Mouse (Mus musculus) spleen, postnatal 14 days (tissue): ENCODE results near the gene Eid3.

Experiments used
- DNase-seq, 2 experiments: peaks; one replicate each; pipeline ENCODE4 v3.0.0; 2021 to 2022; ENCODE audit warnings: low spot score in 2 of 2

Gene Eid3

DNA sequence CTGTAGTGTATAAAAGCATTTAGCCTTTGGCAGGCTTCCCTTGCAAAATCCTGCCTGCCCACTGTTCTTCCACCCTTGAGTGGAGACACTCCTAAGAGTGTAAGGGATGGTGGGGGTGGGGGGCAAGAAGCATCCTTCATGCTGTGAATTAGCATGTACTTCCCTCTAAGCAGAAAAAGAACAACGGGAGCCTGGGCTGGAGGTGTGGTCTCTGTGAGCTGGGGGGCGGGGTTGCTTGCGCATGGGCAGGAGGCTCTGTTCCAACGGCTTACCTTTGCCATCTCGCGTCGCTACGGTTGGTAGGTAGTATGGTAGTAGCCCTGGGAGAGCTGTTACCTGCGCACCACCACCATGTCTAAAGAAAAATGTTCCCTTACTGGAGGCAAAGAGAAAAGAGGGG is at the start of gene Eid3:
Gene Eid3 (plus strand): TSS at position 271 of the 400 bp plus-strand sequence.
- DNase-seq: no peak

DNA sequence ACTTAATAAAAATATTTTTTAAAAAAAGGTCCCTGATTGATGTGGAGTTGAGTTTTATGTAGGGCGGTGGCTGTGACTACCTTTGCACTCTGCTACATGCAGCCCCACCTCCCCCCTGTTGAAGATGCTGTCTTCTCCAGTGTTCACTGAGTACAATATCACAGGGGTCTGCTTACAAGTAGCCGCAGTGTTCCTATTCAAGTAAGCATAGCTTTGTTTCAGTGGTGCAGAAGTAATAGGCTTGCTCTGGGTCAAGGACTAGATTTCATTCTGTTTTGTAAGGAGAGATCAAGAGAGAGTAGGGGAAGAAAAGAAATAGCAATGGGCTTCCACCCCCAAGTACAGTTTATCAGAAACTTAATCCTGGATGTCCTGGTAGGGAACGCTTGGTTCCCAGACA is 48.9 kb upstream of the Eid3 start:
- DNase-seq: no peak

DNA sequence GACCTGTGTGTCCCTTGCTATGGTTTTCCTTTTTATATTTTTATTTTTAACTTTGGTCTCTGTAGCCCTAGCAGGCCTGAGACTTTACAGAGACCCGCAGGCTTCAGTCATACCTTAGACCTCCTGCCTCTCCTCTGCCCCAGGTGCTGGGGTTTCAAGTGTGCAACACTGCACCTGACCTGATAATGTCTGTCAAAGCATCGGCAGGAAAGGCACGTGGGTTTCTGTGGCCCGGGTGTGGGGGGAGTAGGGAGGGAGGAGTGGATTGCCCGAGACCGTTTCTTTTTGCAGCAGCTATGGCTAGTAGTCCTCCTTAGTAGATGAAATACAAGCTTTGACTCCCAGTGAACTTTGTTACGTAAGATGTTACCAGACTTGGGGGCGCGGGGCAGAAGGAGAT is 48.5 kb upstream of the Eid3 start:
- DNase-seq: no peak

DNA sequence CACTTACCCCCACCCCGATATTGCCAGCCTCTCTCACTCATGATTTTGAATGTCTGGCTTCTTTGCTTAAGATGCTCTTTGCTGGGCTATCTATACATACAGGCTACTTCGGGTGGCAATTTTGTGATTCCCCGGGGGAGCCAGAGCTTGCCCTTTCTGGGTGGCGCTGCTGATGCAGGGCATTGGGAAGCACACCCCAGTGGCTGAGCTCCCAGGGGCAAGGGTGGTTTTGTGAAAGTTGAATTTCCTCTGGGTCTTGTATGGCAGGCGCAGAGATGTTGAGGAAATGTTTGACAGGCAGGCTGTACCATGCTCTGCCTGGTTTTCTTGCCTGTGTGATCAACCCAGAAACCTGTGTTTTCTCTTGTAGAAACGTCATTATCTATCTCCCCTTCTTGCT is 47.8 kb upstream of the Eid3 start:
- DNase-seq: no peak

DNA sequence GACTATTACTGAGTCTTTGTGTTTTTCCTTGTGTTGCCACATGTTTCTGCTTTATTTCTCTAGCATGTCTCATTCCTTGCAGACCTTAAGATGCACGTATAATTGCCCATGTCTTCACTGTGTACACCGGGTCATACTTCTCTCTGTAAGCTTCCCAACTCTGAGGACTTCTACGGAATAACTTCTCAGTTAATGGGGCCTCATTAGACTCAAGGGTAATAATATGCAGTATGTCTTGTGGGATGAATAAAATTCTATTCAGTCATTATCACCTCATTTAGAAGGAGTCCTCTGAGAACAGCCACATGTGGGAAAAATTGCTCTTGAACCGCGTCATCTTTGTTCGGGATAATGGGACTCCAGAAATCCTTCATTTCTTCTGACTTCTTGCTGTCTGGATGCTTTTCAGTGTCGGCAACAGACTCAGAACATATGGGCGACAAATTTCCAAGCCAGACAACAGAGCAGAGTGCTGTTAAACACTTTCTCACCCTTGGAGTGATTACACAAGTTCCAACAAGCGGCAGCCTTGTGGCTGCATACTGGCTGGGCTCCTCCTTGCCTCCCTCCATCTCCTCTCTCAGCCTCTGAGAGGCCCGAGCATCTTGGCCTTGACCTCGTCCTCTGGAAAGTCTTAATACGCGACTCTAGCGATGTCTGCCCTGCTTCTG is 43.2 kb upstream of the Eid3 start:
- DNase-seq: no peak

DNA sequence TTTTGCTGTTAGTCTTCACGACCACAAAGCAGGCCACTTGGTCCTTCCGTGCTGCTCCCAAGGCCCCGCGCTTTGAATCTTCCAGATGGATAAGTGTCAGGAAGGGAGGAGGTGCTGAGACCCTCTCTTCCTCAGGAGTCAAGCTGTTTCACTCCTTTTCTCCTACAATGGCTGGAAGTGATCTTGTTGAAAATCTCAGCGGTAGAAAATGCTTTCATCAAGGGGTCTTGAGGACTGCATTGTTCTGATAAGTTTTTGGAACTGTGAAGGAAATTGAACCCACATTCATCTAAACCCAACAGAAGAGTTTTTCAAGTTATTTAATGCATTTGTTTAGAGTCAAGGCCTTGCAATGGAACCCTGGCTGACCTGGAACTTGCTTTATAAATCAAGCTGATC is 42.6 kb upstream of the Eid3 start:
- DNase-seq: no peak

DNA sequence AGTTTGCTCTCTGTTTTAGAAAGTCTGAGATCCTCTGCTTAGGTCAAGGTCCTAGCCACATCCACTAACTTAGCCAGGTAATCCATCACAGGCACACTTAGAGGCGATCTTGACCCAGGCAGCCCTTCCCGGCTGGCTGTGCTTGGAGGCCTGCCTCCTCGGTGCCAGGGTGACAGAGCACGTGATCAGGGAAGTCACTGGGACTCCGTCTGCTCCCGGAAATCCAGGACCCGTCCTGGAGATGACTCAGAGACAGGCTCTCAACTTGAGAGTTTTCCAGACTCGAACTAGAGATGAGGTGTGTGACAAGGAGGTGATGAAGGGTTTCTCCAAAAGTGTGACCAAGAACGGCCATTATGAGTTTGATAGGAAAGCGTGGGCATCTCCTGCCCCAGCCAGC is 41.9 kb upstream of the Eid3 start:
- DNase-seq: no peak

DNA sequence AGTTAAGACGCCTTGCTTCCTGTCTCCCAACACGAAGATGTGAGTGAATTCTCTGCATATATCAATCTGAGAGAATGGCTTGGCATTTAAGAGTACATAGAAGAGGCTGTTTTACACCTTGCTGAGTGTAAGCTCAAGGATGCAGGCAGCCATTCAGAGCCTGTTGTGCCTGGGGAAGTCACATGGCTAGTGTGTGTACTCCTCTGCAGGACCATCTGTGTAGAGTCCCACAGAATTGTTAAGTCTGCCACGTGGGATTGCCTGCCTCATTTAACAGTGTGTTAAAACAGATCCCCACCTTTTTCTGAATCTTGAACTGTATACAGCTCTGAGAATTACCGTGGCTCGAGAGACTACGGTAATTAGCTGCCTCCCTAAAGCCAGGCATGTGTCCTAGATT is 39.9 kb upstream of the Eid3 start:
- DNase-seq: no peak

DNA sequence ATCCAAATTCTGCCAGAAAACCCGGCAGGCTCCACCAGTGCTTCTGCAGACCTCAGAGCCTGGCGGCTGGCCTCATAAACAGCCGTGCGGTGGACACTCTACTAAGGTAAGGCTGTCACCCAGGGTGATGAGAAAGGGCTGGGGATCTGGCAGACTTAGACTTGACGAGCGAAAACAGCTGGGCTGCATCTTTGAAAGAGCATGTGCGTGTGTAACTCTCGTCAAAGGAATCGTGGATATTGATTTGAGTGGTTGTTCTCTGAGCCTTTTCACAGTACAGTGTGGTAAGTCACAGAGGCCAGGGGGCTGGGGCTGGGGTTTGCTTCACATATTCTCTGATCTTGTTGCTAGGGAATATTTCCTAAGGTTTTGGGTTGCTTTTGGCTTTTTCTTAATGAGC is 32.5 kb upstream of the Eid3 start, which contains the start of gene Txnrd1:
Gene Txnrd1 (plus strand): TSS at position 26 of the 400 bp plus-strand sequence.
- DNase-seq: no peak

DNA sequence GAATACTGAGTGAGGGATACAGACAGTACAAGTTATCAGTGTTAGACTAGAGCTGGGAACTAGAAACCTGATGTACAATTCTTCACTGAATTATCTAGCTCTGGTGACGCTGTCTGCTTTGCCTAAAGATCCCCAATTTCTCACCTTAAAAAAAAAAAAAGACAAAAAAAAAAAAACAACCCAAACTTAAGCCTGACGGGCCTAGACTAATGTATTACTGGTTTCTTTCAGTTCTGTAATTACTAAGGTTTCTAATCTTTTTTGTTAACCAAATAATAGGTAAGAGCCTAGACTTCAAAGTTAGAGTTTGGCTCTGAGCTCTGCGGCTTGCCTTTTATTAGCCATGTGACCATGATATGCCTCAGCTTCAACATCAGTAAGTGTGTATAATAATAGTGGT is 30.5 kb upstream of the Eid3 start:
- no peak for DNase-seq

DNA sequence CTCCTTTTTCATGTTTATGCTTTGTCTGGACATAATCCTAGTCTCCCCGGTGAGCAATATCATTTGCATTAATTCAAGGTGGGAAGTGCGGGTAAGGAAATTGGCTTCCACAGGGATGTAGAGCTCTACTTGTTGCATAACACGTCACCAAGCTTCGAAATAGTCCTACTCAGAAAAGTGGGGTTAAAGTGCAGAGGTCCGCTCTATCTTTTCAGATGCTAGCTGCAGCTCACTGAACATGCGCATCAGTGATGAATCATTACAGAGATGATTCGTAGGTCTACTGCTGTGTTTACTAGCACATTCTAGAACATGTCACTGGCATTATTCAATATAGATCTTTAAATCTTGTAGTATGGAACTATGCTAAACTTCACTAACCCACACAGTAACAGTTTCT is 28.0 kb upstream of the Eid3 start:
- no peak for DNase-seq

DNA sequence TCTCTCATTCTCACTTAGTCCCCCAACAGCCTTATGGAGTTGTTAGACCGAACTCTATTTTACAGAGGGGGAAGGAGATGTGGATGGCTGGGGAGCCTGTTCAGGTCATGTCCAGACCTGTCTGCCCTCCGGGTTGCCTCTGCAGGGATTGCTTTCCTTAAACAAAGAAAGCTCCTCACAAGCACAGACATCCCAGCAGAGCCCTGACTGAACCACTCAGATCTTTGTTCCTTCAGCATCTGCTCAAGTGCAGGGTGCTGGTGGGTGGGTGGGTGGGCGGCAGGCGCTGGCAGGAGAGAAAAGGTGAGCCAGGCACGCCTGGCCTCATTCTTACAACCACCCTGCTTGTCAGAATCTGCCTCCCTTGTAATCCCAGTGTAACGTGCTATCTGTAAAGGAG is 22.3 kb upstream of the Eid3 start:
- no peak for DNase-seq

DNA sequence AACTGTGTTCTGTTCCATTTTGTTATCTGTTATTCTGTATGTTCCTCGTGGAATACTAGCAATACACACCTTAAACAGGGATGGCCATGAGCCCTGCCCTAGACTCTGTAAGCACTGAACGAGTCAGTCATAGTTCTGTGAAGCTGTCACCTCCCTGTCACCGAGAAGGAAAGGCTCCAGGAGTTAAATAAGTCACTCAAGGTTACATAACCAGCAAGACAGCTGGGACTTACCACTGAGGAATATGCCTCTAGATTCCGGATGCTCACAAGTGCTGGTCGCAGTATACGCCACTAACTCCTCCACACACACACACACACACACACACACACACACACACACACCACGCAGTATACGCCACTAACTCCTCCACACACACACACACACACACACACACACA is 21.7 kb upstream of the Eid3 start:
- DNase-seq: no peak

DNA sequence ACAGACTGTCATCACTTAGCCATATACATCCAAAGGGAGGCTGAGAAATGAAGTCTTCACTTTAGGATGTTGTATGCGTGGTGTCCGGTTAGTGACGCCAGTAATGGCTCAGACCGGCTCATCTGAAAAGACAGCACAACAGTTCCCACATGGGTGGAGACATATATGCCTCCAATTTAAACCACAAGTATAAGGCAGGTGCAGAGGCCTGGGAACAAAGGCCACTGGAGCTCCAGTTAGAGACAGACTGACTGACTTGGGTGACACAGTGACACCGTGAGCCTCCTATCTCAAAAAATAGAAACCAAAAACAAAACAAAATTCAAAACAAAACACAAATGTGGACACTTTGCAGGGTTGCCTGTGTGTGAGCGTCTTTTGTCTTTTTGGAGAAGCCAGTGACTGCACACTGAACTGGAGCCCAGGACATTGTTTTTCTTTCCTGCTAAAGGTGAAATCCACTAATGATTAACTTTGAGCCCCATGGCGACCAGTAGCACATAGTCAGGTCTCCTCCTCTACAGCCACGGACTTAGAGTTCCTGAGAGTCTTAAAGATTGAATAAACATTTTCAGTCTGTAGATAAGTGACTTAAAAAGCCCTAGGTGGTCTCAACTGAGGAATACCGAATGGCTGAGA is 18.5 kb upstream of the Eid3 start:
- no peak for DNase-seq

DNA sequence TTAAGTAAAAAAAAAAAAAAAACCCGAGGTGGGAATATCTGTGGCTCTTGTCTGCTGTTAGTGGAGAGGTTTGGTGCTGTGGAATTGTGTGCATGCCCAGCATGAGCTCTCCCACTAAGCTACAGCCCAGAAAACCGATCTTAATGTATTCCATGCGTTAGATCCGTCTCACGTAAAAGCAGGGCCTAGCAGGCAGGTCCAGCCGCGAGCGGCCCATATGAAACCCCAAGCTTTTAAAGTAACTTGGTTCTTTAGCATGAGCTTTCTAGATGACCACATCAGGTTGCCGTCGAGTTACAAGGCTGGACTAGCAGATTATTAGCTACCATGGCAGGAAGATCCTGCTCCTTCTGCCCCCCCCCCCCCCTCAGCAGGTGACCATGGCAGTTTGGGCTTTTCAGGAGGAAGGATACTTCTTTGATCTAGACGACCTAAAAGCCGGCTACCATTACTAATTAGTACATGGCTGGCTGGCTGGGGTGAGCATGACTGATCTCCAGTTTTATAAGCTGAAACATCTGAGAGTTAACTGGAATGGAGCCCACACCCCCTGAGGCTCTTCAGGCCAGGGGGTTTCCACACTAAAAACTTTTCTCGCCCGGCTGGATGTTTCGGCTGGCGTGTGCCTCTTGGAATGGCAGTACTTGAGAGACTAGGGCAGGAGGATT is 16.6 kb upstream of the Eid3 start:
- no peak for DNase-seq

DNA sequence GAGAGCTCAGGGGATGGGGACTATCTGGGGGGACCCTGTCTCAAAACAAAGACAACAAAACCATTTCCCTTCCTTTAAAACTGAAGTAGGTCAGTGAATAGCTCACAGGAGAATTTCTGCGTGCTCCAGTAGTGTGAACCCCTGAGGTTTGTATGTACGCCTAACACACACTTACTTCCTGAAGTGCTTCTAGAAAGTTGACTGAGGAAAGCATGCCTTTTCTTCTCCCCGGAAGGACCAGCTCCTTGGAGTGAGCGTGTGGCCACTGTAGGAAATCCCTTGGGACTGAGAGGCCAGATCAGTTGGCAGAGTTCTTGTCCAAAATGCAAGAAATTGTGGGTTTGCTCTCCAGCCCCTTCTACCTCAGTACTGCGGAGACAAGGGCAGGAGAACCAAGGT is 16.1 kb upstream of the Eid3 start:
- no peak for DNase-seq

DNA sequence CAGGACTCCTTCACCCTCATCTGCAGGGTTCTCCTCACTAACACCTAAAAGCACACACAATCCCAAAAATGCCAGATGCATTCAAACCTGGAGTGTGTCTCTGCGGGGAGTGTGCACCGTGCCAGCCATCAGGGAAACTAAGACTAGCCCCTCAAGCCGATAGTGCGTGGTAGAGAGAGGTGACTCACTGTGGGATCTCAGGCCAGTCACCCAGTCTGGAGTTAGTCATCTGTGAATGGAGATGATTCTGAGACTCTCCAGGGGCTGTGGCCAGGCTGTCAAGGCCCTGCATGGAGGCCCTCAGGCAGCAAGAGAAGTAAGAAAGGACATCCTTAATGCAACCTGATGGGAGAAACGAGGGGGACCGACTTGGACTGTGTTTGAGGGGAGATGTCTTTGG is 14.7 kb upstream of the Eid3 start:
- DNase-seq: no peak

DNA sequence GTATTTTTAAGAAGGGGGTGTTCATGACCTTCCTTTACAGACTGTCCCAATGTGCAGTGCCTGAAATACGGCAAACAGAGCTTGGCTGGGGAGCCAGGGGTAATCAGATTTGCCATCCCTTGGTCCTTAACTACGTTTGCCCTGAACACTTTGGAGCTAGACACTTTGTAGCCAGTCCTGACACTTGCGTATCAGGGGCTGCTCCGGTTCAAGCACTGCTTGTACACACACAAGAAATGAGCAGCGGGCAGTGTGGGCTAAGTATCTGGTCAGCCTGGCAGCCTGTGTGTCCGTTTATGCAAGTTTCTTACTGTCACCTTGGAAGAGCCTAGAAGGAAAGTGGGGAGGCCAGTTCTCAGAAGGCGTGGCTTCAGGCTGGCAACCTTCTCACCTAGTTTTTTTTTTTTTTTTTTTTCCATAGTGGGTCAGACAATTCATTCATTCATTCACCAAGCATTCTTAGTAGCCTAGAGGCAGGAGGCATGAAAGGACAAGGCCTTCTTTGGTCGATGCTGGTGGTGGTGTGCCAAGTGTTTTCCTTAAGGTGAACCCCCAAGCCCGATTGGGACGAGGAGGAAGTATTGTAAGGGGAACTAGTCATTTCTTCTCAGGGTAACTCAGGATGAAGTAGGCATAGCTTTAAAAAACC is 8.3 kb upstream of the Eid3 start:
- DNase-seq: no peak

DNA sequence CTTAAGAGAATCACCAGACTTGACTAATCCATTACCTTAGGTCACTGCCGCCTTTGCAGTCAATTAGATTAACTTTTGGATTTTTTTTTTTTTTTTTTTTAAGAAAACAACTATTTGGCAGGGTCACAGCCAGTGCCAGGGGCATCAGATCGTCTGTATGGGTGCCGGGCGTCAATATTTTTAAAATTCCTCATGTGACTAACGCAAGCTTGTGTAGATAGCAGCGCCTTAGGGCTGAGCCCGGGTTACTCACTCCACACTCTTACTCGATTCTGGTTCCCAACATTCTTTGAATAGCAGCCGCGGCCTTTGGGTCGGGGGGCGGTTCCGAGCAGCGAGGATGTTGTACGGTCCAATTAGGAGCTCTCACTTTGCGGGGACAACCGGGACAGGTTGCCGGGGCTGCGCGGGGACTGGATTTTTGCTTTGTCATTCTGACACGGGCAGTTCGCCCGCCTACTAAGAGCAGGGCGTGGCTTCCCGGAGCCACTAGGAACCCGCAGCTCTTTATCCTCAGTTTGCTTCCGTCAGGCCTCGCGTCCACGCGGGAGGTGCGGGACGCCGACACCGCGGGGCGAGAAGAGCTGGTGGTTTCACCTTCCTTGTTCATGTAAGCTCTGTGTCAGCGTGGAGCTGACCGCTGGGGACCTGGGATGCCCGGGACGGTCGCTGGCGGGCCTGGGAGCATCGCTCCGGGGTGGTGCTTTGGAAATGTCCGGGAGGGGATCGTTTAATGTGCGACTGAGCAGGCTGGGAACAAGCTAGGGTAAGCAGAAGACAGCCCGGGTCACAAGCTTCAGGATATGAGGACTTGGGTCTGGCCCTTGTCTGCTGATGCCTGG is 7.5 kb upstream of the Eid3 start:
- peak; percentile 80 to 82 for DNase-seq

DNA sequence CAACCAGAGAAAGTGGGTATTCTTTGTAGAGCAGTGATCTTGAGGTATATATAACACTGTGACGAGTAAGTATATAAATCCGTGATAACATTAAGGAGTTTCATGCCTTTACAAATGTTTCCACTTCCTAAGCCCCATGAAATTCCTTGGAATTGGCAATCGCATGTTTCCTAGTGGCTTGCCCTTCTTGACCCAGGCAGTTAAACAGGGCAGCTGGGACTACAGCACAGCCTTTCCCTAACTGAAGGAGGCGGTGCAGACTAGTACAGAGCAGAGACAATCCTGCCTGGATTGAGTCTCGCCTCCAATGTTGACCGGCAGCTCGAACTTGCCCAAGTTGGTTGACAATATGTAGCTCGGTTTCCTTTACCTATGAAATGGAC is 6.9 kb upstream of the Eid3 start:
- no peak for DNase-seq

DNA sequence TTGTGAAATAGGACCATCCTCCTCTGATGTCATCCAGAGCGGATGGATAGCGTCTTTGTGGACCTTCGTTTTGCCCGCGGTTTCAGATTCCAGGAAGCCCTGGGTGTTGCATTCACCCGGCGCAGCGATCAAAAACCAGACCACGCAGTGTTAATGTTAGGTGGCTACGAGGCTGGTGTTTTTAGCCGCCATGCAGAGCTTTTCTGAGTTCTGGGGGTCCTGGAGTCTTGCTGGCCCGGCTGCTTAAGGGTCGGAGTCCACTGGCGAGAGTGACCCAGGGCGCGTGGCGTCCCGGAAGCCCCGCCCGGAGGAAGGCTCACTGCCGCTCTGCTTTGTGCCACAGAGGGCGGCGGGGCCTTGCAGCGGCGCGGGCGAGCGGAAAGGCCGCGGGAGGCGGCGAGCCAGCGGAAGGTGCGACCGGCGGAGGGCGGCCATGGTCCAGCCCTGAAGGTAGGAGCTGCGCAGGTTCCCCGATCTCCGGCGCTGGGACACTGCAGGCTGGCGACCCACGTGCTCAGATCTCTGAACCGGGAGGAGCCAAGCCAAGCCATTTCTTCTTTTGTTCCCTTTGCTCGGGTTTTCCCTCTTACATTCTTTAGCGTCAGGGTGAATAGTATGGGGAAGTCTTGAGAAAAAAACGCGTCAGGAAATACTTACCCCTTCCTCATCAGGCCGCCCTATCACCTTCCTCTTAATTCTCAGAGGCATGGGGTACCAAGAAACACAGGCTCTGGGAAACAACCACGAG is 6.1 kb upstream of the Eid3 start:
- DNase-seq: peak; percentile 59 to 67
